ENCODE assay signal across 8 mouse cellular contexts in the genomic region with DNA sequence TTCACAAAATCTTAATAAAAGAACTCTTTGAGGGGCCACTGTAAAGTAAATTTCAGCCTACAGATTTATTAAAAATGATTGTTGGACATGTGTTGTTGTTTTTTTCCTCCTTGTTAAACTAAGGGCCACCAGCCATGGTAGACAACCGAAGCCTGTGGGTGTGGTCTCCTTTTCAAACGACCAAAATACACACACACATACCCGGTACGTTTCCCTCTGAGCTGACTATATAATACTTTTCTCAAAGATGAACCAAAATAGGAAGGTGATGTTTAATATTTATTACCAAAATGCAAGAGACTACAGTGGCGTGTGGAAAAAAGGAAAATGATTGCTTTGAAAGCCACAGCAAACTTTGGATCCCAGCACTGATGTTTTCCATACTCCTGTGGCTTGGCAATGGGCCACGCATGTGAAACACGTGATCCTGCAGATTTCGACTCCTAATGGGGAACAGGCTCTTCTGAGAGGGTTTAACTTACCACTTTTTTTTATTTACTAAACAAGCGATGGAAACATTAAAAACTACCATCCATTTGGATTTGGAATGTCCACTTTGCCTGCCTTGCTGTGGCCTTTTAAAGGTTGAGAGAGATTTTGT. TPM values are rescaled to one million over a fixed set of nuclear protein-coding genes. Genes with fewer than 3 reads are reported as not detected.
DNase-seq lines count a peak whose midpoint lies in the region; ATAC-seq and TF ChIP-seq lines count a peak whose summit lies in the region.

No protein-coding gene starts in this region.

- no peaks in the 10 kb centered on the region for H3K9me3 ChIP-seq in forebrain, postnatal 0 days (ENCODE audit: low read length)
- no peaks in the 10 kb centered on the region for H3K9me3 ChIP-seq in hindbrain, embryonic 15.5 days

- peak overlapping the region; percentile 83; the same call in 1 of the 2 replicates for H3K4me2 ChIP-seq in forebrain, postnatal 0 days (ENCODE audit: low read depth)
- H3K4me2 ChIP-seq in hindbrain, embryonic 15.5 days, result peak overlapping the region; percentile 93

- H3ac ChIP-seq in C2C12 (ENCODE audit: control insufficient read depth, insufficient read length, low read depth), result no peak overlapping the region

- no peak for ATAC-seq in forebrain, postnatal 0 days
- ATAC-seq in hindbrain, embryonic 15.5 days (ENCODE audit: low FRiP score, low read depth), result no peak

- no peak overlapping the region for H3K27ac ChIP-seq in forebrain, postnatal 0 days (ENCODE audit: low read depth, low read length)
- H3K27ac ChIP-seq in hindbrain, embryonic 15.5 days (replicated peaks), result no peak overlapping the region
- peak overlapping the region; percentile 45; the same call in 1 of the 2 replicates for H3K27ac ChIP-seq in liver, adult 2 months (replicated peaks; ENCODE audit: insufficient read depth, low read depth, low read length)

- peaks cover 69% of the 10 kb centered on the region for H3K79me2 ChIP-seq in C2C12 (ENCODE audit: control insufficient read depth, insufficient read depth)
- H3K79me2 ChIP-seq in liver, adult 2 months (ENCODE audit: control insufficient read depth, insufficient read depth, low read length), result peaks cover 6% of the 10 kb centered on the region; the same call in 1 of the 2 replicates

- peaks cover 21% of the 10 kb centered on the region for H3K36me3 ChIP-seq in C2C12 (ENCODE audit: control insufficient read depth, insufficient read depth)
- no peaks in the 10 kb centered on the region for H3K36me3 ChIP-seq in forebrain, postnatal 0 days (ENCODE audit: insufficient read depth)
- H3K36me3 ChIP-seq in hindbrain, embryonic 15.5 days, result no peaks in the 10 kb centered on the region
- H3K36me3 ChIP-seq in liver, adult 2 months (ENCODE audit: control insufficient read depth, insufficient read depth, low read length), result peaks cover 7% of the 10 kb centered on the region

- 52% methylated on average over 9 of the region's 9 CpGs for WGBS in forebrain, postnatal 0 days
- 66% methylated on average over 9 of the region's 9 CpGs for WGBS in hindbrain, embryonic 15.5 days
- WGBS in liver, adult 2 months, result 51% methylated on average over 9 of the region's 9 CpGs

- no peaks in the 10 kb centered on the region for H3K27me3 ChIP-seq in C2C12 (ENCODE audit: control insufficient read depth, insufficient read depth, insufficient read length)
- H3K27me3 ChIP-seq in forebrain, postnatal 0 days (ENCODE audit: insufficient read depth, low read length), result no peaks in the 10 kb centered on the region; the same call in none of the 2 replicates
- no peaks in the 10 kb centered on the region for H3K27me3 ChIP-seq in hindbrain, embryonic 15.5 days
- peaks cover 20% of the 10 kb centered on the region for H3K27me3 ChIP-seq in liver, adult 2 months (ENCODE audit: control insufficient read depth, insufficient read depth, low read length)

- no peak overlapping the region for H3K9ac ChIP-seq in forebrain, postnatal 0 days
- H3K9ac ChIP-seq in hindbrain, embryonic 15.5 days, result no peak overlapping the region
- peak overlapping the region; percentile 41; the same call in 1 of the 2 replicates for H3K9ac ChIP-seq in liver, adult 2 months (ENCODE audit: low read depth, low read length)

- H3K79me3 ChIP-seq in C2C12 (ENCODE audit: low read depth), result peaks cover 27% of the 10 kb centered on the region

- no peak for TF ChIP-seq CTCF in C2C12 (IDR thresholded peaks at IDR 0.05; ENCODE audit: control insufficient read depth, insufficient read depth, insufficient read length)
- TF ChIP-seq CTCF in forebrain, postnatal 0 days (IDR thresholded peaks at IDR 0.05; ENCODE audit: low read depth), result no peak
- TF ChIP-seq CTCF in liver, adult 2 months (IDR thresholded peaks at IDR 0.05; ENCODE audit: low read depth, low read length), result no peak

- DNase-seq in embryo, embryonic 10.5 days (ENCODE audit: low spot score), result peak; percentile 36
- DNase-seq in embryo, embryonic 11 days, result no peak
- DNase-seq in forebrain, postnatal 0 days, result no peak
- DNase-seq in liver, adult 2 months (ENCODE audit: extremely low read depth, low read depth, low spot score), result no peak
- DNase-seq in ovary, postnatal 36 days (ENCODE audit: low spot score), result peak; percentile 56
- DNase-seq in c-Kit-positive CD71-positive TER-119-positive erythroid progenitor cells, embryonic 14.5 days (ENCODE audit: low spot score), result no peak

- TF ChIP-seq POLR2A in liver, adult 2 months (IDR thresholded peaks at IDR 0.05; ENCODE audit: extremely low read depth, insufficient read depth, low read length), result no peak

- H3K4me1 ChIP-seq in forebrain, postnatal 0 days (ENCODE audit: insufficient read depth), result peaks cover 22% of the 10 kb centered on the region; the same call in 1 of the 2 replicates
- peaks cover 41% of the 10 kb centered on the region for H3K4me1 ChIP-seq in hindbrain, embryonic 15.5 days (replicated peaks)
- peaks cover 2% of the 10 kb centered on the region; the same call in 1 of the 2 replicates for H3K4me1 ChIP-seq in liver, adult 2 months (ENCODE audit: control insufficient read depth, insufficient read depth, low read length)

- H3K4me3 ChIP-seq in C2C12 (ENCODE audit: insufficient read depth, poor library complexity, severe bottlenecking), result no peak overlapping the region
- H3K4me3 ChIP-seq in forebrain, postnatal 0 days (ENCODE audit: low read depth, low read length), result 0 out of 2 replicates have a peak overlapping the region, but pooled peaks have one; percentile 71
- H3K4me3 ChIP-seq in hindbrain, embryonic 15.5 days, result peak overlapping the region; percentile 72; the same call in 1 of the 2 replicates
- peak overlapping the region; percentile 98 for H3K4me3 ChIP-seq in liver, adult 2 months (ENCODE audit: insufficient read depth, low read depth, low read length)

TF ChIP-seq in C2C12, 6 proteins besides CTCF, POLR2A, EP300 and RAD21:
- TF ChIP-seq USF1 (IDR thresholded peaks at IDR 0.05; ENCODE audit: low read depth) (peak; percentile 82), CEBPB (IDR thresholded peaks at IDR 0.05; ENCODE audit: low read depth) (no peak), MYOG (IDR thresholded peaks at IDR 0.05; ENCODE audit: control insufficient read depth, extremely low read depth, insufficient read length) (no peak), FOSL1 (IDR thresholded peaks at IDR 0.05; ENCODE audit: insufficient read depth, low read length, poor library complexity, severe bottlenecking) (no peak), MAX (IDR thresholded peaks at IDR 0.05) (no peak), MYOD1 (IDR thresholded peaks at IDR 0.05; ENCODE audit: control insufficient read depth, insufficient read length, low read depth) (no peak)

RNA-seq across cellular contexts. Expression of gene Mylip, which starts 2.4 kb away (rescaled TPM):
- polyA plus RNA-seq in C2C12 (2012; fragmentation: generic; extraction: Trizol), result 4.8 TPM
- 15.6 and 17.9 TPM in 2 replicates for total RNA-seq in forebrain, postnatal 0 days (2014; rRNA removed)
- polyA plus RNA-seq in forebrain, postnatal 0 days (2015; fragmentation: Nextera tagmentation; extraction: Ambion mirVana), result 1.7 and 3.8 TPM in 2 replicates
- polyA plus RNA-seq in hindbrain, embryonic 15.5 days (2015; fragmentation: Nextera tagmentation; extraction: Ambion mirVana), result 7.3 and 7.5 TPM in 2 replicates
- 9.5 and 9.6 TPM in 2 replicates for total RNA-seq in liver, adult 2 months (2014; rRNA removed)
- 2.9 and 4.8 TPM in 2 replicates for polyA plus RNA-seq in liver, adult 2 months (2012; rRNA removed)

Comparison
In these comparisons a context has a peak if more than half of its experiments do, and no peak if none do; other contexts are left out.
1. DNase-seq: peak in embryo, embryonic 10.5 days (single experiment) and ovary, postnatal 36 days (single experiment); none in embryo, embryonic 11 days (single experiment), forebrain, postnatal 0 days (single experiment), liver, adult 2 months (single experiment) and c-Kit-positive CD71-positive TER-119-positive erythroid progenitor cells, embryonic 14.5 days (single experiment).